Mouse (Mus musculus) mouse trophoblast stem cell (cell line): ENCODE measurements around the gene Pm20d1.
"Not testable (repeated sequence)": the region's sequence is repeated elsewhere in the genome, so short reads cannot be mapped to it uniquely, and the experiment has no call there.

Source experiments
- in situ Hi-C, 2 experiments: fragments of 300-500 bp; cut with MseI, MboI; formaldehyde crosslinking; loops; 2 replicates in 1 of 2; 3 replicates in 1 of 2; pipeline ENCODE4 v1.15.1; 2025

Gene Pm20d1

GRCm38 (mm10) chr1:131794591-131794990 is 2.6 kb upstream of the Pm20d1 start:
- in situ Hi-C loops: no loop called here

GRCm38 (mm10) chr1:131795171-131795570 is 2.0 kb upstream of the Pm20d1 start:
- in situ Hi-C loops: no loop called here

GRCm38 (mm10) chr1:131800001-131800400 is 2.8 kb downstream of the Pm20d1 start:
- in situ Hi-C loops: no loop called here

- in situ Hi-C loops: no loop called here
These were observed 3.9 kb downstream of the Pm20d1 start for GRCm38 (mm10) chr1:131801071-131801470.

- in situ Hi-C loops: no loop called here
These were observed 5.5 kb downstream of the Pm20d1 start for GRCm38 (mm10) chr1:131802652-131803051.

- in situ Hi-C loops: no loop called here
These were observed 7.0 kb downstream of the Pm20d1 start for GRCm38 (mm10) chr1:131804166-131804565.

- in situ Hi-C loops: no loop called here
These were observed 11.8 kb downstream of the Pm20d1 start for GRCm38 (mm10) chr1:131808986-131809385.

GRCm38 (mm10) chr1:131809651-131810050 is 12.5 kb downstream of the Pm20d1 start:
- in situ Hi-C loops: no loop called here

- in situ Hi-C loops: no loop called here
These were observed 14.2 kb downstream of the Pm20d1 start for GRCm38 (mm10) chr1:131811393-131811792.

GRCm38 (mm10) chr1:131812006-131812405 is 14.8 kb downstream of the Pm20d1 start:
- in situ Hi-C loops: no loop called here

GRCm38 (mm10) chr1:131812631-131813295 is 15.6 kb downstream of the Pm20d1 start:
- in situ Hi-C loops: no loop called here

- in situ Hi-C loops: no loop called here
These were observed 16.6 kb downstream of the Pm20d1 start for GRCm38 (mm10) chr1:131813731-131814130.

- in situ Hi-C loops: no loop called here
These were observed 17.0 kb downstream of the Pm20d1 start for GRCm38 (mm10) chr1:131814191-131814590.

GRCm38 (mm10) chr1:131816886-131817285 is 19.7 kb downstream of the Pm20d1 start:
- in situ Hi-C loops: no loop called here

GRCm38 (mm10) chr1:131820353-131820752 is 23.2 kb downstream of the Pm20d1 start:
- in situ Hi-C loops: not testable (repeated sequence)

- in situ Hi-C loops: no loop called here
These were observed 23.7 kb downstream of the Pm20d1 start for GRCm38 (mm10) chr1:131820887-131821328.

- in situ Hi-C loops: no loop called here
These were observed 25.1 kb downstream of the Pm20d1 start for GRCm38 (mm10) chr1:131822292-131822691.

- in situ Hi-C loops: no loop called here
These were observed 25.8 kb downstream of the Pm20d1 start for GRCm38 (mm10) chr1:131822856-131823492.

GRCm38 (mm10) chr1:131823563-131823962 is 26.4 kb downstream of the Pm20d1 start:
- in situ Hi-C loops: no loop called here

- in situ Hi-C loops: no loop called here
These were observed 27.5 kb downstream of the Pm20d1 start for GRCm38 (mm10) chr1:131824528-131825181.

- in situ Hi-C loops: no loop called here
These were observed 30.1 kb downstream of the Pm20d1 start, which contains the start of gene Slc41a1 for GRCm38 (mm10) chr1:131827207-131827786. TSS of gene Slc41a1 (plus strand) at chr1:131827493.

GRCm38 (mm10) chr1:131827787-131828258 is 30.6 kb downstream of the Pm20d1 start:
- in situ Hi-C loops: no loop called here
